34 mouse cellular contexts compared by ENCODE assay signal in the genomic region with DNA sequence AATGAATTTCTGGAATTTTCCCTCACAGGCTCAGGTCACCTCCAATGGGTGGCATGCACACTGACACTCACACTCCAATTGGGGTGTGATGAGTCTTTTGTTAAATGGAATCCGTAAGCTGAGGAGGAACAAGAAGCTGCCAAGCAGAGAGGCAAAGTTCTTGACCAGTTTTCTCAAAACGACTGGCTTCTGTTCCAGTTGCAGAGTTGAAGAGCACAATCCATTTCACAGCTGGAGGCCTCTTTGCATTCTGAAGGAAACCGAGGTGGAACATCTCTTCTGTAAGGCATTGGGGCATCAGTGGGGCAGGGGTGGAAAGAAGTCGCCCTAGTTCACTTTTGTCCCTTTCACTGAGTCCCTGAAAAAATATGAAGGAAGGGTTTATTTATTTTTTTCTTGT. TPM values are rescaled to one million over a fixed set of nuclear protein-coding genes. Genes with fewer than 3 reads are reported as not detected.
"Had no signal": no experiment of that assay in that cellular context is flagged by ENCODE, and none has a peak within 500 bp of the region (broad histone marks: within the 10 kb centered on the region; RNA-seq: fewer than 3 reads in every experiment).

No protein-coding gene starts in this region.

- H3K27ac ChIP-seq: heart, embryonic 10.5 days; hindbrain, embryonic 13.5 days; hindbrain, embryonic 15.5 days; hindbrain, postnatal 0 days; kidney, embryonic 15.5 days; kidney, postnatal 0 days; limb, embryonic 13.5 days; limb, embryonic 15.5 days; liver, embryonic 12.5 days; liver, embryonic 14.5 days had no signal

- H3K4me1 ChIP-seq: heart, embryonic 10.5 days; heart, embryonic 12.5 days; hindbrain, embryonic 13.5 days; hindbrain, embryonic 15.5 days; limb, embryonic 15.5 days; liver, embryonic 12.5 days had no signal

- H3K36me3 ChIP-seq: heart, embryonic 10.5 days; heart, embryonic 12.5 days; hindbrain, embryonic 13.5 days; hindbrain, embryonic 15.5 days; kidney, embryonic 15.5 days; limb, embryonic 13.5 days; limb, embryonic 15.5 days; liver, embryonic 12.5 days had no signal

- H3K27me3 ChIP-seq: heart, embryonic 12.5 days; hindbrain, embryonic 13.5 days; hindbrain, embryonic 15.5 days; kidney, embryonic 15.5 days; limb, embryonic 13.5 days; limb, embryonic 15.5 days; liver, embryonic 12.5 days had no signal

- DNase-seq: gastrocnemius, postnatal 14 days; gastrocnemius, postnatal 36 days; heart, adult 18-20 months; heart, postnatal 10 days; heart, postnatal 36 days; kidney, adult 11 months; kidney, adult 2 months; kidney, adult 9 months; kidney, postnatal 14 days; kidney, postnatal 36 days; layer of hippocampus, postnatal 36 days; left cerebral cortex, postnatal 4 days had no signal

- H3K4me3 ChIP-seq: heart, embryonic 10.5 days; heart, embryonic 12.5 days; hindbrain, embryonic 13.5 days; hindbrain, embryonic 15.5 days; kidney, embryonic 15.5 days; limb, embryonic 13.5 days; limb, embryonic 15.5 days; liver, embryonic 12.5 days had no signal

- ATAC-seq: hindbrain, postnatal 0 days; intestine, embryonic 16.5 days; liver, embryonic 12.5 days had no signal

- H3K4me2 ChIP-seq: heart, embryonic 12.5 days; hindbrain, embryonic 13.5 days; hindbrain, embryonic 15.5 days; kidney, embryonic 15.5 days; limb, embryonic 13.5 days; limb, embryonic 15.5 days; liver, embryonic 12.5 days had no signal

- H3K9me3 ChIP-seq: heart, embryonic 10.5 days; heart, embryonic 12.5 days; hindbrain, embryonic 13.5 days; hindbrain, embryonic 15.5 days; kidney, embryonic 15.5 days; limb, embryonic 13.5 days; limb, embryonic 15.5 days; liver, embryonic 12.5 days had no signal

- H3K9ac ChIP-seq: heart, embryonic 12.5 days; hindbrain, embryonic 13.5 days; hindbrain, embryonic 15.5 days; kidney, embryonic 15.5 days; limb, embryonic 13.5 days; limb, embryonic 15.5 days; liver, embryonic 12.5 days; liver, embryonic 14.5 days had no signal

RNA-seq across cellular contexts. Expression of a gene that starts 30.9 kb away (rescaled TPM):
- total RNA-seq: hematopoietic stem cell, adult 5-6 weeks; hindbrain, postnatal 0 days; layer of hippocampus, postnatal 14 days; layer of hippocampus, postnatal 36 days; left cerebral cortex, postnatal 10 days; left cerebral cortex, postnatal 25 days; left cerebral cortex, postnatal 4 days had no signal
- polyA plus RNA-seq: heart, embryonic 10.5 days; heart, embryonic 12.5 days; heart, embryonic 14.5 days; heart, embryonic 16.5 days; hindbrain, embryonic 11.5 days; hindbrain, embryonic 13.5 days; hindbrain, embryonic 15.5 days; intestine, embryonic 14.5 days; intestine, embryonic 16.5 days; large intestine, adult 2 months; limb, embryonic 11.5 days; limb, embryonic 13.5 days; limb, embryonic 15.5 days; liver, embryonic 12.5 days; liver, embryonic 14.5 days had no signal
